Mouse (Mus musculus) left cerebral cortex, adult 2 months (tissue): Measurements from ENCODE around the gene Gm29049. TPM values are rescaled to one million over a fixed set of nuclear protein-coding genes. Genes with fewer than 3 reads are reported as not detected.
"Not testable (repeated sequence)": the region's sequence is repeated elsewhere in the genome, so short reads cannot be mapped to it uniquely, and the experiment has no call there.

ENCODE experiments used
- DNase-seq, 2 experiments: peaks; one replicate each; pipeline ENCODE4 v3.0.0; 2021 to 2022; ENCODE audit warnings: low spot score in 2 of 2, mixed read lengths in 1 of 2; ENCODE audit errors: extremely low spot score in 1 of 2
- H3K27ac ChIP-seq: fragments of 200-600 bp; 2 replicates; pipeline ENCODE4 v1.8.1; 2022
- H3K4me3 ChIP-seq: fragments of 200-600 bp; 2 replicates; pipeline ENCODE4 v1.8.1; 2022
- intact Hi-C: fragments of 180-260 bp; cut with DNase I; formaldehyde crosslinking; loops from one replicate; pipeline ENCODE4 v1.15.1; 2025
- long read RNA-seq, 2 experiments: library from polyadenylated mRNA; stranded (forward); transcript quantifications; one replicate each; pipeline ENCODE4 v2.0.0; 2021; ENCODE audit warnings: borderline mapping rate in 2 of 2
- total RNA-seq, 2 experiments: library from RNA; stranded (reverse); gene quantifications; 2 replicates each; pipeline ENCODE4 v1.2.3; 2021

Gm29049 gene
- not detected for total RNA-seq
- long read RNA-seq, experiment 1: 0 reads
- long read RNA-seq, experiment 2: 0 reads

DNA sequence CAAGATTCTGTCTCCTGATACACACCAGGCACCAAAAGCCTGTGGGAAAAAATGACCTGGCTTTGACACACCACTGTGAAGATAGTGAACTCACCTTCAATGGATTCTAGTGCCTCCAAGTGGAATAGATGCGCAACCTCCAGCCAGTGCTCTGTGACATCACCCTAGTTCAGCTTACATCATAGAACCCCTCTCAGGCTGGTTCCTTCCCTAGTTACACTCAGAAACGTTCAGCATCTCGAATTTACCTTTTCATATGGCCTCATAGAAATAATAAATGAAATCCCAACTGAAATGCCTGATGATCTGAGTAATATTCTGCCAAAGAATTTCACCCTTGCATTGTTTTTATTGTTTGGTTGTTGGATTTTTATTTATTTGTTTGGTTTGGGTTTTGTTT, at the start of gene Gm29049:
Gene Gm29049 (minus strand): TSS at position 101 of the 400 bp plus-strand sequence.
- intact Hi-C loops, H3K27ac ChIP-seq, DNase-seq, H3K4me3 ChIP-seq: not testable (repeated sequence)

Other genes starting within 250 kb of the Gm29049 start
- not detected for gene Gm20825, start 74.3 kb upstream of the Gm29049 start, total RNA-seq